Mouse (Mus musculus): ENCODE measurements at regions not wholly inside any gene's neighbourhood (a gene's known extent, or its start where the extent isn't known, plus 50 kb on each side); places are given as distances from the start of the nearest gene placed in this dataset.

DNA sequence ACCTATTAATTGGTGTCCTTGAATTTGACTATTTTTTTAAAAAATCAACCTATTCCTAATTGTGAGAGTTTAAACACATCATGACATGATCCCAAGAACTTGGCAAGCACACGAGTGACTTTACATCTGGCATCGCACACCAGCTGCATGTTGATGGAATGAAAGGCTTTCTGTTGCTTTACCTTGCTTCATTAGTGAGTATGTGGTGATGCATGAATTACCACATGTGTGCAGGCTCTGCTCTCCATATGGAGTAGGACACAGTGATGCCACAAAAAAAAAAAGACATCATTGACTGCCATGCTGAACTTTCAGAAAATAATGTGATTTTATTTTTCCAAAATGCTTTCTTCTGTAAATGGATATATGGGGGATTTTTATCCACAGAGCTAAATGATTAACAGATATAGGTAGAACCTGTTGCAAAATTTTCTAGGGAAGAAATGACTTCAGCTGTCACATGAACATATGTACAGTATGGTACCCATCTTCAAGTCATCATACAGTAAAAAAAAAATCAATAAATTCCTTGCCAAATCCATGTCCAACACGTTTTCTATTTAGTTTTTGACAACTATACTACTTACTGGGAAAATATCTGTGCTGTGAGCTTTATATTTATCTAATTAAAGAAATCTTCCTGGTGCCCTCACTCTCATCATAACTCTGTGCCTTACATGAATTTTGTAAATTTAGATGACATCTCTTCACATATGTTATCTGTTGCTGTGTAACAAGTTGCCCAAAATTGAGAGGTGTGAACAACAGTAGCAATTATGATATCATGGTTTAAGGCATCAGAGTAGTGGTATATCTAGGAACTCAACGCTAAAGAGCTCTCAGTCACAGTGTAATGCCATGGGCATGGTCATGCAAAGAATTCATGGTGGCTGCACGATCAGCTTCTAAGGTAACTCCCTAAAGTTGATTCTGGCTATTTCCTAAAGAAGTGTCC is 84.0 kb upstream of the Arrdc3 start:
- DNase-seq (ENCODE audit: extremely low spot score in 1 of 2, low spot score in 2 of 2) = no peak
- intact Hi-C loops (cut with DNase I) = no loop called here

DNA sequence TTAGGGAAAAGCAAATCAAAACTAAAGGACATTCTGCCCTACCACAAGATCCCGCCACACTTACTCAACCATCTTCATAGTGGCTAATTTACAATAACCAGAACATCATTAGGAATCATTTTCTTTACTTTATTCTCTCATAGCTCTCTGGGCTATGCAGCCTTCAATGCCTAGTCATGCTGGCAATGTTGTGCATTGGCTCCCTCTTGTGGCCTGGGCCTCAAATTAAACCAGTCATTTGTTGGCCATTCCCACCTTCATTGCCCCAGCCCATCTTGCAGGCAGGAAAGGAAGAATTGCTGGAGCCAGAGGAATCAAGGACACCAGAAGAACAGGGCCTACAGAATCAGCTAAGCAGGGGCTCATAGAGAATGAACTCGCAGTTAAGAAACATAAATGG is 77.0 kb upstream of the Arrdc3 start:
- peak in 1 of 2 experiments; percentile 28 for DNase-seq (ENCODE audit: extremely low spot score in 1 of 2, low spot score in 2 of 2)

DNA sequence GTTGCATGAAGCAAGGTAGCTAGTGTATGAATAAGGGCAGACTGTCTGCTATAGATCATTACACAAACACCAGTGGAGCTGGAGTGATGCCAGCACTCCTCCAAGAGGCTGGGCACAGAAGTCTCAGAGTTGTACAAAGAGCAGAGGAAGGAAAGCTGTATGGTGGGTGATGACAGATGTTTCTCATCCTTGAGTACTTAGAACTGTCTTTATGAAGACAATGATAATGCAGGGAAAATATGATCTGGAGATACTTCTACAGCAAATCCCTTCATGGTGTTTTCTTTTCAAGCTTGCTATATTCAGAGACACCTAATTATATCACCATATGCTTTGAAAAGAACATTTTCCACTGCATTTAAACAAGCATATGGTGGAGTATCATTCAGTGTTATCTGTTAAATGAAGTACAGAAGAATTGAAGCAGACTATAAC is 56.1 kb upstream of the Arrdc3 start:
- peak; percentile 17 to 33 for DNase-seq (ENCODE audit: extremely low spot score in 1 of 2, low spot score in 2 of 2)
- intact Hi-C loops (cut with DNase I) = no loop called here

More for the DNA sequence above, 77.0 kb upstream of the Arrdc3 start:
- intact Hi-C loops (cut with DNase I) = no loop called here
